Mouse (Mus musculus): Measurements from ENCODE around the gene Gng12. TPM values are rescaled to one million over a fixed set of nuclear protein-coding genes. Genes with fewer than 3 reads are reported as not detected.
"Not testable (repeated sequence)": the region's sequence is repeated elsewhere in the genome, so short reads cannot be mapped to it uniquely, and the experiment has no call there.

Gene Gng12
- total and polyA plus RNA-seq, 3 experiments = 15.5 to 35.6 (median 34.4) TPM

GRCm38 (mm10) chr6:67018365-67018764, 122.2 kb downstream of the Gng12 start:
- TF ChIP-seq CTCF (IDR thresholded peaks at IDR 0.05) (no peak), POLR2A (IDR thresholded peaks at IDR 0.05; ENCODE audit: insufficient read depth, low read depth, low read length) (no peak)
- no peak overlapping the region for H3K4me3 ChIP-seq
- H3K27ac ChIP-seq = no peak overlapping the region
- H3K27me3 ChIP-seq (ENCODE audit: control insufficient read depth, insufficient read depth, low read length) = no peaks in the 10 kb centered on the region
- H3K9ac ChIP-seq (ENCODE audit: low read depth, low read length) = no peak overlapping the region
- intact Hi-C loops (cut with DNase I) = no loop called here
- no peak for DNase-seq
- peaks cover 13% of the 10 kb centered on the region for H3K4me1 ChIP-seq (ENCODE audit: control insufficient read depth, insufficient read depth, low read length)
- no peaks in the 10 kb centered on the region for H3K79me2 ChIP-seq (replicated peaks; ENCODE audit: control insufficient read depth, insufficient read depth, low read length)
- no peaks in the 10 kb centered on the region for H3K36me3 ChIP-seq (ENCODE audit: control insufficient read depth, insufficient read depth, low read length)
- WGBS = 80% methylated on average over 4 of the region's 4 CpGs

GRCm38 (mm10) chr6:67019001-67019400, 122.8 kb downstream of the Gng12 start:
- H3K36me3 ChIP-seq (ENCODE audit: control insufficient read depth, insufficient read depth, low read length); H3K9ac ChIP-seq (ENCODE audit: low read depth, low read length); DNase-seq; H3K4me3 ChIP-seq; intact Hi-C loops (cut with DNase I); H3K27ac ChIP-seq; H3K79me2 ChIP-seq (replicated peaks; ENCODE audit: control insufficient read depth, insufficient read depth, low read length); H3K4me1 ChIP-seq (ENCODE audit: control insufficient read depth, insufficient read depth, low read length); H3K27me3 ChIP-seq (ENCODE audit: control insufficient read depth, insufficient read depth, low read length): not testable (repeated sequence)
- 90% methylated on average over 7 of the region's 7 CpGs for WGBS

- no peaks in the 10 kb centered on the region for H3K4me1 ChIP-seq (ENCODE audit: control insufficient read depth, insufficient read depth, low read length)
- no peak for DNase-seq
- H3K9ac ChIP-seq (ENCODE audit: low read depth, low read length) = no peak overlapping the region
- no peak overlapping the region for H3K4me3 ChIP-seq
- H3K27ac ChIP-seq = no peak overlapping the region
- H3K79me2 ChIP-seq (replicated peaks; ENCODE audit: control insufficient read depth, insufficient read depth, low read length) = no peaks in the 10 kb centered on the region
- H3K36me3 ChIP-seq (ENCODE audit: control insufficient read depth, insufficient read depth, low read length) = no peaks in the 10 kb centered on the region
- no peaks in the 10 kb centered on the region for H3K27me3 ChIP-seq (ENCODE audit: control insufficient read depth, insufficient read depth, low read length)
- WGBS = 90% methylated on average over 5 of the region's 5 CpGs
- no peak for TF ChIP-seq EP300 (IDR thresholded peaks at IDR 0.05; ENCODE audit: insufficient read depth, low read depth, low read length)
- no peak for TF ChIP-seq POLR2A (IDR thresholded peaks at IDR 0.05; ENCODE audit: insufficient read depth, low read depth, low read length)
- TF ChIP-seq CTCF (IDR thresholded peaks at IDR 0.05) = no peak
- intact Hi-C loops (cut with DNase I) = no loop called here
These were observed 125.1 kb downstream of the Gng12 start for GRCm38 (mm10) chr6:67021308-67021707.

GRCm38 (mm10) chr6:67023729-67024128, 127.5 kb downstream of the Gng12 start:
- Histone ChIP-seq H3K79me2 (replicated peaks; ENCODE audit: control insufficient read depth, insufficient read depth, low read length) (no peaks in the 10 kb centered on the region), H3K9ac (ENCODE audit: low read depth, low read length) (no peak overlapping the region), H3K4me1 (ENCODE audit: control insufficient read depth, insufficient read depth, low read length) (no peaks in the 10 kb centered on the region), H3K4me3 (no peak overlapping the region), H3K27me3 (ENCODE audit: control insufficient read depth, insufficient read depth, low read length) (no peaks in the 10 kb centered on the region), H3K27ac (no peak overlapping the region), H3K36me3 (ENCODE audit: control insufficient read depth, insufficient read depth, low read length) (no peaks in the 10 kb centered on the region)
- TF ChIP-seq POLR2A (IDR thresholded peaks at IDR 0.05; ENCODE audit: insufficient read depth, low read depth, low read length) = no peak
- TF ChIP-seq CTCF (IDR thresholded peaks at IDR 0.05) = no peak
- no peak for TF ChIP-seq EP300 (IDR thresholded peaks at IDR 0.05; ENCODE audit: insufficient read depth, low read depth, low read length)
- DNase-seq = no peak
- intact Hi-C loops (cut with DNase I) = no loop called here
- 83% methylated on average over 4 of the region's 4 CpGs for WGBS

GRCm38 (mm10) chr6:67026661-67027060, 130.5 kb downstream of the Gng12 start:
- intact Hi-C loops (cut with DNase I) = no loop called here
- TF ChIP-seq POLR2A (IDR thresholded peaks at IDR 0.05; ENCODE audit: insufficient read depth, low read depth, low read length) (no peak), CTCF (IDR thresholded peaks at IDR 0.05) (no peak), EP300 (IDR thresholded peaks at IDR 0.05; ENCODE audit: insufficient read depth, low read depth, low read length) (no peak)
- H3K27me3 ChIP-seq (ENCODE audit: control insufficient read depth, insufficient read depth, low read length) = no peaks in the 10 kb centered on the region
- no peak for DNase-seq
- H3K4me3 ChIP-seq = no peak overlapping the region
- no peak overlapping the region for H3K9ac ChIP-seq (ENCODE audit: low read depth, low read length)
- no peak overlapping the region for H3K27ac ChIP-seq
- WGBS = 89% methylated on average over 3 of the region's 3 CpGs
- H3K79me2 ChIP-seq (replicated peaks; ENCODE audit: control insufficient read depth, insufficient read depth, low read length) = no peaks in the 10 kb centered on the region
- no peaks in the 10 kb centered on the region for H3K4me1 ChIP-seq (ENCODE audit: control insufficient read depth, insufficient read depth, low read length)
- no peaks in the 10 kb centered on the region for H3K36me3 ChIP-seq (ENCODE audit: control insufficient read depth, insufficient read depth, low read length)

GRCm38 (mm10) chr6:67027438-67028142, 131.4 kb downstream of the Gng12 start:
- H3K4me1 ChIP-seq (ENCODE audit: control insufficient read depth, insufficient read depth, low read length) = no peaks in the 10 kb centered on the region
- no peak for TF ChIP-seq EP300 (IDR thresholded peaks at IDR 0.05; ENCODE audit: insufficient read depth, low read depth, low read length)
- TF ChIP-seq CTCF (IDR thresholded peaks at IDR 0.05) = no peak
- no peak for TF ChIP-seq POLR2A (IDR thresholded peaks at IDR 0.05; ENCODE audit: insufficient read depth, low read depth, low read length)
- H3K9ac ChIP-seq (ENCODE audit: low read depth, low read length) = no peak overlapping the region
- no peak for DNase-seq
- H3K27ac ChIP-seq = no peak overlapping the region
- H3K27me3 ChIP-seq (ENCODE audit: control insufficient read depth, insufficient read depth, low read length) = no peaks in the 10 kb centered on the region
- no peak overlapping the region for H3K4me3 ChIP-seq
- 80% methylated on average over 9 of the region's 9 CpGs for WGBS
- no peaks in the 10 kb centered on the region for H3K36me3 ChIP-seq (ENCODE audit: control insufficient read depth, insufficient read depth, low read length)
- intact Hi-C loops (cut with DNase I) = no loop called here
- no peaks in the 10 kb centered on the region for H3K79me2 ChIP-seq (replicated peaks; ENCODE audit: control insufficient read depth, insufficient read depth, low read length)

Measured in heart, adult 2 months (tissue).